Comparison of ENCODE assay signal across 23 mouse cellular contexts in genomic region chr5:103677894-103678293, GRCm38 (mm10). TPM values are rescaled to one million over a fixed set of nuclear protein-coding genes. Genes with fewer than 3 reads are reported as not detected.
DNase-seq lines count a peak whose midpoint lies in the region; ATAC-seq lines count a peak whose summit lies in the region.
"Had no signal": no experiment of that assay in that cellular context is flagged by ENCODE, and none has a peak within 500 bp of the region (broad histone marks: within the 10 kb centered on the region; RNA-seq: fewer than 3 reads in every experiment).

No protein-coding gene starts in this region.

- DNase-seq in kidney, postnatal 10 days: no peak
- DNase-seq in kidney, adult 11 months: no peak
- DNase-seq: adrenal gland, adult 2 months; adrenal gland, postnatal 10 days; adrenal gland, postnatal 25 days; cerebellum, adult 11 months; cerebellum, adult 18-20 months; cerebellum, adult 8-10 months; cerebellum, adult 9-11 months; cerebellum, postnatal 14 days; cerebellum, postnatal 36 days; embryo, embryonic 11 days had no signal

- no peaks in the 10 kb centered on the region for H3K9me3 ChIP-seq in kidney, embryonic 14.5 days (ENCODE audit: control insufficient read depth, low read length)
- H3K9me3 ChIP-seq in kidney, embryonic 16.5 days (ENCODE audit: low read length): no peaks in the 10 kb centered on the region
- H3K9me3 ChIP-seq: embryonic facial prominence, embryonic 13.5 days; embryonic facial prominence, embryonic 15.5 days; forebrain, embryonic 10.5 days; forebrain, embryonic 12.5 days had no signal

- H3K4me3 ChIP-seq in kidney, embryonic 14.5 days (ENCODE audit: low read length): no peak overlapping the region
- no peak overlapping the region for H3K4me3 ChIP-seq in kidney, embryonic 16.5 days (ENCODE audit: low read length)
- H3K4me3 ChIP-seq: embryonic facial prominence, embryonic 13.5 days; embryonic facial prominence, embryonic 15.5 days; erythroblast, embryonic 14.5 days; forebrain, embryonic 10.5 days; forebrain, embryonic 12.5 days had no signal

- no peaks in the 10 kb centered on the region for H3K4me1 ChIP-seq in kidney, embryonic 14.5 days (ENCODE audit: control insufficient read depth, insufficient read depth, low read length)
- H3K4me1 ChIP-seq in kidney, embryonic 16.5 days (ENCODE audit: insufficient read depth, low read length): no peaks in the 10 kb centered on the region
- H3K4me1 ChIP-seq: embryonic facial prominence, embryonic 15.5 days; forebrain, embryonic 10.5 days; forebrain, embryonic 12.5 days had no signal

- H3K9ac ChIP-seq in kidney, embryonic 14.5 days (ENCODE audit: low read depth, low read length): no peak overlapping the region
- H3K9ac ChIP-seq in kidney, embryonic 16.5 days (replicated peaks; ENCODE audit: low read length): no peak overlapping the region
- H3K9ac ChIP-seq: embryonic facial prominence, embryonic 13.5 days; embryonic facial prominence, embryonic 15.5 days; forebrain, embryonic 12.5 days had no signal

- peak; percentile 40; the same call in 1 of the 2 replicates for ATAC-seq in kidney, embryonic 14.5 days (ENCODE audit: low FRiP score, low TSS enrichment)
- ATAC-seq in kidney, embryonic 16.5 days (ENCODE audit: low FRiP score, low TSS enrichment): 0 out of 2 replicates have a peak, but pooled peaks have one; percentile 37
- ATAC-seq: forebrain, embryonic 14.5 days; forebrain, embryonic 16.5 days had no signal

- no peaks in the 10 kb centered on the region for H3K27me3 ChIP-seq in kidney, embryonic 14.5 days (ENCODE audit: control insufficient read depth, insufficient read depth, low read length)
- H3K27me3 ChIP-seq in kidney, embryonic 16.5 days (ENCODE audit: insufficient read depth, low read length): no peaks in the 10 kb centered on the region
- H3K27me3 ChIP-seq: embryonic facial prominence, embryonic 13.5 days; embryonic facial prominence, embryonic 15.5 days; forebrain, embryonic 12.5 days had no signal

- no peaks in the 10 kb centered on the region for H3K36me3 ChIP-seq in kidney, embryonic 14.5 days (ENCODE audit: control insufficient read depth, insufficient read depth, low read length)
- H3K36me3 ChIP-seq in kidney, embryonic 16.5 days (ENCODE audit: insufficient read depth, low read length): no peaks in the 10 kb centered on the region
- H3K36me3 ChIP-seq: embryonic facial prominence, embryonic 13.5 days; embryonic facial prominence, embryonic 15.5 days; forebrain, embryonic 10.5 days; forebrain, embryonic 12.5 days had no signal

- WGBS in kidney, embryonic 14.5 days: 49% methylated on average over 6 of the region's 6 CpGs
- 48% methylated on average over 6 of the region's 6 CpGs for WGBS in kidney, embryonic 16.5 days

- H3K27ac ChIP-seq in kidney, embryonic 14.5 days (ENCODE audit: low read depth, low read length): no peak overlapping the region
- H3K27ac ChIP-seq in kidney, embryonic 16.5 days (ENCODE audit: low read length): no peak overlapping the region
- H3K27ac ChIP-seq: embryonic facial prominence, embryonic 13.5 days; embryonic facial prominence, embryonic 15.5 days; forebrain, embryonic 10.5 days; forebrain, embryonic 12.5 days had no signal

- H3K4me2 ChIP-seq in kidney, embryonic 14.5 days (replicated peaks; ENCODE audit: low read depth, low read length): no peak overlapping the region
- no peak overlapping the region for H3K4me2 ChIP-seq in kidney, embryonic 16.5 days (replicated peaks; ENCODE audit: low read depth, low read length)
- H3K4me2 ChIP-seq: embryonic facial prominence, embryonic 13.5 days; embryonic facial prominence, embryonic 15.5 days; forebrain, embryonic 12.5 days had no signal

RNA-seq across cellular contexts. Expression of gene Aff1, which starts 14.3 kb away (rescaled TPM):
- polyA plus RNA-seq in kidney, embryonic 14.5 days (2014; fragmentation: Nextera tagmentation; extraction: Ambion mirVana): 7.5 and 14.4 TPM in 2 replicates
- 13.2 and 14.5 TPM in 2 replicates for polyA plus RNA-seq in kidney, embryonic 16.5 days (2015; fragmentation: Nextera tagmentation; extraction: Ambion mirVana)

RNA-seq across cellular contexts. Expression of gene 1700016H13Rik, which starts 22.1 kb away (rescaled TPM):
- polyA plus RNA-seq in kidney, embryonic 14.5 days (2014; fragmentation: Nextera tagmentation; extraction: Ambion mirVana): 0.13 and 0.26 TPM in 2 replicates
- polyA plus RNA-seq in kidney, embryonic 16.5 days (2015; fragmentation: Nextera tagmentation; extraction: Ambion mirVana): 0.14 TPM in 1 of 2 replicates, not detected in the other
- polyA plus RNA-seq: adrenal gland, adult 2 months; C2C12; erythroblast, embryonic 14.5 days; forebrain, embryonic 12.5 days had no signal

RNA-seq across cellular contexts. Expression of gene Slc10a6, which starts 48.7 kb away (rescaled TPM):
- polyA plus RNA-seq in kidney, embryonic 14.5 days (2014; fragmentation: Nextera tagmentation; extraction: Ambion mirVana): 0.20 TPM in 1 of 2 replicates, not detected in the other
- polyA plus RNA-seq in kidney, embryonic 16.5 days (2015; fragmentation: Nextera tagmentation; extraction: Ambion mirVana): 0.11 and 0.26 TPM in 2 replicates
- polyA plus RNA-seq: embryonic facial prominence, embryonic 11.5 days; forebrain, embryonic 10.5 days; forebrain, embryonic 12.5 days; forebrain, embryonic 16.5 days had no signal
